Mouse (Mus musculus) left cerebral cortex, adult 8-10 months (tissue): Measurements from ENCODE around the gene Riox1. TPM values are rescaled to one million over a fixed set of nuclear protein-coding genes. Genes with fewer than 3 reads are reported as not detected.
"Not testable (repeated sequence)": the region's sequence is repeated elsewhere in the genome, so short reads cannot be mapped to it uniquely, and the experiment has no call there.

ENCODE experiments used
- DNase-seq, 2 experiments: peaks; one replicate each; pipeline ENCODE4 v3.0.0; 2022; ENCODE audit warnings: low spot score in 2 of 2
- total RNA-seq, 4 experiments: library from RNA; stranded (reverse); gene quantifications; 2 replicates each; pipeline ENCODE4 v1.2.4; 2022

Riox1 gene
- total RNA-seq, 4 experiments from 2014 or later = 15.6 to 19.2 (median 16.2) TPM

DNA sequence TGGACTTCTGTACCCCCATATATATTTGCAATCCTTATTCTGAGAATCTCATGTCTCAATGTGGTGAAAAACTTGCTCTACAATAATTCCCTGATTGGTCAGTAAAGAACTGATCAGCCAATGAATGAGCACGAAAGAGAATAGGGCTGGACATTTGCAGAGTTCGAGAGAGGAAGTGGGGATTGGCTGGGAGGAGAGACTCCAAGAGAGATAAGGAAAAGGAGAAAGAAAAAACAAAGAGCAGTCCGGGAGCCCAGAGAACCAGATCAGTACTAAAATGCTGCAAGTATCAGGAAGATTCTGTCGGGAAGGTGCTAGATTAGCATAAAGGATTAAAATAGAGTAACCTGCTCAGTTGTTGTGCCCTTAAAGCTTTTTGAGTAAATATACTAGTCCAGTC, 1.4 kb upstream of the Riox1 start:
- no peak for DNase-seq

DNA sequence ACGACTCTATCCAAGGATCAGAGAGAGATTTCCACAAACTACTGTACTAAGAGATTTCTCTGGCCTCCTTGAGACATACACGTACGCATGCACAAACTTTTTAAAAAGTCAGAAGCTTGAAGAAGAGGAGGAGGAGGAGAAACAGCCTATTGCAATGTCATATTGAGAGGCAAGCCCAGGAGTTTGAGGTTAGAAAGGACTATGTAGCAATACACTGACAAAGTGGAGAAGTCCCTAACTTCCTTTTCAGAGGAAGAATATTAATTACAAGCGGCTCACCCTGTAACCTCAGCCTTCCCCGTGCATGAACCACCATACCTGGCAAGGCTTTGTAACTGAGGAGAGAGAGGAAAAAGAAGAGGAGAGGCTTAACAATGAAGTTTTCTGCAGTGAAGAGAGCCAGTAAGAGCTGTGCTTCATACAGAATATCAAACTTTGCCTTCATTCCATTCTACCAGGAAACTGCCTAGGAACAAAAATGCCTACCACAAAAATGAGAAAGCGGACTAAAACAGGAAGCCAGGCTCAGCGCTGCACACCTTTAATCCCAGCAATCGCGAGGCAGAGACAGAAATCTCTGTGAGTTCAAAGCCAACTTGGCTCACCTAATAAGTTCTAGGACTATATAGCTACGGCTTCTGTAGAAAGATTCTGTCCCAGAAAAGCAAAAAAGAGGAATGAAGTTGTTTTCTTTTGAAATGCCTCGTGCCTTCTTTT, 474 bp upstream of the Riox1 start:
- no peak for DNase-seq

DNA sequence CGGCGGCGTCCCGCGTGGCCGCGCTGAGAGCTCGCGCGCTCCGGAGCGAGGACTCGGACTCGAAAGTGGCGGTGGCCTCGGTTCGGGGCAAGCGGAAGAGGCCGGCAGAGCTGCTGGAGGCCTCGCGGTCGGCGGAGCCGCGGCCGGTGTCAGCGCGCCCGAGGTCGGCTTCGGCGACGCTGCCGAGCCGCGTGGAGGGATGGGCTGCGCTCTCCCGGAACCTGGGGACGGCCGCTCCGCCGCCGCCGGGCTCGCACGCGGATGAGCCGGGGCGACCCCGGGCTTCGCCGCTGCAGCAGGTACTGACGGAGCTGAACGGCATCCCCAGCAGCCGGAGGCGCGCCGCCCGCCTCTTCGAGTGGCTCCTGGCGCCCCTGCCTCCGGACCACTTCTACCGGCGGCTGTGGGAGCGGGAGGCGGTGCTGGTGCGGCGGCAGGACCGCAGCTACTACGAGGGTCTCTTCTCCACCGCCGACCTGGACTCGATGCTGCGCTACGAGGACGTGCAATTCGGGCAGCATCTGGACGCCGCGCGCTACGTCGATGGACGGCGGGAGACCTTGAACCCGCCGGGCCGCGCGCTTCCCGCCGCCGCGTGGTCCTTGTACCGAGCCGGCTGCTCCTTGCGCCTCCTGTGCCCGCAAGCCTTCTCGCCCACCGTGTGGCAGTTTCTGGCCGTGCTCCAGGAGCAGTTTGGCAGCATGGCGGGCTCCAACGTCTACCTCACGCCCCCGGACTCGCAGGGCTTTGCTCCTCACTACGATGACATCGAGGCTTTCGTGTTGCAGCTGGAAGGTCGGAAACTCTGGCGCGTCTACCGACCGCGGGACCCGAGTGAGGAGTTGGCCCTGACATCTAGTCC, 663 bp downstream of the Riox1 start:
- DNase-seq = peak; percentile 37 to 44

DNA sequence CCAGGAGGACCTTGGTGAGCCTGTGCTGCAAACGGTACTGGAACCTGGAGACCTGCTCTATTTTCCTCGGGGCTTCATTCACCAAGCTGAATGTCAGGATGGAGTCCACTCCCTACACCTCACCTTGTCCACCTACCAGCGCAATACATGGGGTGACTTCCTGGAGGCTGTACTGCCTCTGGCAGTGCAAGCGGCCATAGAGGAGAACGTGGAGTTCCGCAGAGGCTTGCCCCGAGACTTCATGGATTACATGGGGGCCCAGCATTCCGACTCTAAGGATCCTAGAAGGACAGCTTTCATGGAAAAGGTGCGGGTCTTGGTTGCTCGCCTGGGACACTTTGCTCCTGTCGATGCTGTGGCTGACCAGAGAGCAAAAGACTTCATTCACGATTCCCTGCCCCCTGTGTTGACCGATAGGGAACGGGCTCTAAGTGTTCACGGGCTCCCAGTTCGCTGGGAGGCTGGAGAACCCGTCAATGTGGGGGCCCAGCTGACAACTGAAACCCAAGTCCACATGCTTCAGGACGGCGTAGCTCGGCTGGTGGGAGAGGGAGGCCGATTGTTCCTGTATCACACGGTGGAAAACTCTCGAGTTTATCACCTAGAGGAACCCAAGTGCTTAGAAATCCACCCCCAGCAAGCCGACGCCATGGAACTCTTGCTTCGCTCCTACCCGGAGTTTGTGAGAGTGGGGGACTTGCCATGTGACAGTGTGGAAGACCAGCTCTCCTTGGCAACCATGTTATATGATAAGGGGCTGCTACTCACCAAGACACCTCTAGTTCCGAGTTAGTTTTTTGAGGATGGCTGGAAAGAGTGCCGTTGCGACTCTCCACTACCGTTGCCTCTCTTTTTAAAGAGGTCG, 1.5 kb downstream of the Riox1 start:
- no peak for DNase-seq

DNA sequence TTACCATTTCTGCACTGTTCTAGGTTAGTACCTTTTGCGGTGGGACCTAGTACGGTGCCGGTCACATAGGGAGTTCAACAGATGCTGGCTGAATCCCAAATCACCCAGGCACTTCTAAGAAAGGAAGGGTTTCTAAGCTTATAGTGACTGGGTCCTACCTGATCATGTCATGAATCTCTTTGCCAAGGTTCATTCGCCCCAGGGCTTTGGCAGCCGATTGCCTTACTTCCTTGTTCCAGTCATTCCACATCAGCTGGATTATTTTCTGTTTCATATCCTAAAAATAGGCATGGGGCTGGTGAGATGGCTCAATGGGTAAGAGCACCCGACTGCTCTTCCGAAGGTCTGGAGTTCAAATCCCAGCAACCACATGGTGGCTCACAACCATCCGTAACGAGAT, 7.9 kb downstream of the Riox1 start:
- no peak for DNase-seq

DNA sequence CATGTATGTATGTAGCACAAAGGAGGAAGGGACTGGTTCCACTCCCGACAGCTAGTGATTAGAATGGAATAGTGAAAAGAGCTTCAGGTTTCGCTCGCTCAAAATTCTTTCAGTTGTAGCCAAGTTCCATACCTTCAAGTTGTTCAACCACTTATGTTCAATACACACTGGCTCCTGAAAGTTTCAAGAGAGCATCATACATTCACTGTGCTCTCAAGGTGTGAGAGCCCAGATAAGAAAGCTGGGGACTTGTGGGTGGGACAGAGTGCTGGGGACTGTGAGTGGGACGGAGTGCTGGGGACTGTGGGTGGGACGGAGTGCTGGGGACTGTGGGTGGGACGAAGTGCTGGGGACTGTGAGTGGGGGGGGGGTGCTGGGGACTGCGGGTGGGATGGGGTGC, 14.8 kb downstream of the Riox1 start:
- DNase-seq = no peak

DNA sequence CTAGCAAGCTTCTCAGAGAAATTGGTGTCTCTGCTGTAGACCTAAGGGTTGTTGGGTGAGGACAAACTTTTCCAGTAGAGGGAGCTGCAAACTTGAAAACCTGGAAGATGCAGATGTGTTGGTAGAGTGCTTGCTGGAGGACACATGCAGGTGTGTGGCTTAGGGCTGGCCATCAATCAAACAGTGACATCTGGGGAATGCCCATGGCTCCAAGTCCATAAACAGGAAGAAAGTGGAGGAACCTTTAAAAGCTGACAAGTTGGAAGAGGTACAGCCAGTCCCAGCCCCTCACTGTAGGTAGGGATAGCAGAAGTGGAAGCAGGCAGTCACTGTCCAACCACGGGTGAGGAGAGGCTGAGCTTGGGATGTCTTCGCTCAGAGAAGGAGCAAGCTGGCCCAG, 21.7 kb downstream of the Riox1 start:
- DNase-seq = no peak

DNA sequence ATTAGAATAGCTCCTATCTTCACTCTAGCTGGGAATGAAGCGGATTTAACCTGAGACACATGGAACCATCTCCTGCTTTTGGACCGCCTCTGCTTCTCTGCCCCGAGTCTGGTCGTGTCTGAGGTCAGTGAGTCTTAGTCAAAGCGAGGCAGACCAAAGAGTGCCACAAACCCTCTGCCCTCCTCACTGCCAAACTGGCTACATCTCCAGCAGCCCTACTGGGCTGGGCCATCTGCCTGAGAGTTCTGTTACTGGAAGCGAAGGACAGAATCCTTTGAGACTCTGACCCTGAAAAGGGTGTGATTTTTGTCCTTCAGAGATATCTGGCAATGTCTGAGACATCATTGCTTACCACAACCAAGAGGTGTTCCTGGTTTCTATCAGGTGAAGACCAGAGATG, 28.5 kb downstream of the Riox1 start:
- no peak for DNase-seq

DNA sequence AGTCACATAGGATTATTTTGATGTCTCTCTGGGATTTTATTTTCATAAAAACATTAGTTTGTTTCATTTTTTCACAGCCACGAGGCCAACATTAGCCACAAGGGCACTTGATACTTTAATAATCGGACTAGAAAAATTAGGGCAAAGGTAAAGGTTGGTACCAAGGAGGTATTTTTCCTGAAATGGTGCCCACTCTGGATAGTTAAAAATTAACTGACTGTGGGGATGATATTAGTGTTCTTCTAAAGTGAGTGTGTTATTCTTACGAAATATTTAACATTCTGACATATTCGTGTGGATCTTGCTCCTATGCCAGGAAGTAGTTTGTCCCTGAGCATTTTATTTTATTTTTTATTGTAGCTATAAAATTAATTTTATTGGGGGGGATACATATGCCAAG, 31.2 kb downstream of the Riox1 start:
- no peak for DNase-seq

DNA sequence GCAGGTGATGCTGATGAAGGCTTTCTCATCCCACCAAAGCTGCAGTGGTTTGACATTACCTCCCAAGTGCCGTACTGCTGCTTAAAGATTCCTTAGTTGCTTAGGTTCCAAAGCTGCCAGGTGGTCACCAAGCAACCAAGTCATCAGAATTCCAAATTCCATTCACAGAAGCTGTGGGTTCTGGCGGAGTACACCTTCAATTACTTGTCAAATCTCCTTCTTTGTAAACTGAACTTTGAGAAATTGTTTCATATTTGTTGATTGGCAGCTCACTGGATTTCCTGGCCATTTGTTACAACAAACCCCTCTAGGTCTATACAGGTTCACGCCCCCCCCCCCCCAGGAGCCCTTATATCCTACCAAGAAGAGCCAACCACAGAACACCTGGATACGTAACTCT, 34.3 kb downstream of the Riox1 start, which contains the start of gene Heatr4:
Gene Heatr4 (minus strand): TSS at position 101 of the 400 bp plus-strand sequence.
- DNase-seq = no peak

DNA sequence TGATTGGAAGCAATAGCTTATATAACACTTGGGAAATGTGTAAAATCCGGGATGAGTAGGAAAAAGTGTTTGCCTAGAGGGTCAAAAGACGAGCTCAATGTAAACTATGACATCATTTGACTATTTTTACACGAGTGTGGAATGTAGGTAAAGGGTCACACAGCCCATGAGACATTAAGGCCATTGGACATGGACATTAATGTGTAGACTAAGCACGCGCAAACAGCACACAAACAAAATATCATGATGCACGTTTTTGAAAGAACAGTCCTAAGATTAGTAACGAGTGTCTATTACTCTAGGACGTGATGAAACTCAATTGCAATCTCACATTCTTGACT, 36.8 kb downstream of the Riox1 start:
- DNase-seq = no peak

DNA sequence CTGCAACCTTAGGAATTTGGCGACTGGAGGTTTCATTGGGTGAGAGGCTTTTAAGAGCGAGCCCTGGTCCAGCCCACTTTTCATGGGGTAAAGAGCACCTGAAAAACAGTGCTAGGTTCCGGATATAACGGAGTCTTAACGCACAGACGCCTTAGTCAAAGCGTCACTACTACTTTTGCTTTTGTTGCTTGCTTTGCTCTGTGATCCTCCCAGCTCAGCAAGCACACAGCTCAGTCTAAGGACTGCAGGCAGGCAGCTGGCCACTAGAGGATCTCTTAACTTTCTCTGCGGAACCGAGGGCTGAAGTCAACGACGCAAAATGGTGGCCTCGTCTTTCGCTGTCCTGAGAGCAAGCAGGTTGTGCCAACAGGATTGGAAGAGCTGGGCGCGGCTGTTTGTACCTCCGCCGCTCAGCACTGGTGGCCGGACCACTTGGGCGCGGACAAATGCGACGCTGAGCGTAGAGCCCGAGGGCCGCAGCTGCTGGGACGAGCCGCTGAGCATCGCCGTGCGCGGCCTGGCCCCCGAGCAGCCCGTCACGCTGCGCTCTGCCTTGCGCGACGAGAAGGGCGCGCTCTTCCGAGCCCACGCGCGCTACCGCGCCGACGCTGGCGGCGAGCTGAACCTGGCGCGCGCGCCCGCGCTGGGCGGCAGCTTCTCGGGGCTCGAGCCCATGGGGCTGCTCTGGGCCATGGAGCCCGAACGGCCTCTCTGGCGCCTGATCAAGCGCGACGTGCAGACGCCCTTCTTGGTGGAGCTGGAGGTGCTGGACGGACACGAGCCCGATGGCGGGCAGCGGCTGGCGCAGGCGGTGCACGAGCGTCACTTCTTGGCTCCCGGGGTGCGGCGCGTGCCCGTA, 37.4 kb downstream of the Riox1 start, which contains the start of gene Acot2:
Gene Acot2 (plus strand): TSS at position 279 of the 859 bp plus-strand sequence.
- DNase-seq = peak; percentile 63 to 66

DNA sequence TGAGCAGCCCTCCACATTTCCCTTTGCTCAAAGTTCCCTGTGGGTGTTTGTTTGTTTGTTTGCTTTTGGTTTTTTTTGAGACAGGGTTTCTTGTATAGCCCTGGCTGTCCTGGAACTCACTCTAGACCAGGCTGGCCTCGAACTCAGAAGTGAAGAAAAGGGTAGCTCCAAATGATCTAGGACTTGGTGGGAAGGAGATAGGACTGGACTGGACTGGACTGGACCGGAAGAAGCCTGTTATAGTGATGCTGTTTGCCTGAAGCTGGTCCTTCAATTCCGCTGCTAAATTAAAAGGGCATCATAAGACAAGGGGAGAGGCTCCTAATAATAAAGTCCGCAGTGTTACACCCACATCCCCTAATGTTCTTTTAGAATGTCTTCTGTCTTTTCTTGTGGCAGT, 38.1 kb downstream of the Riox1 start:
- DNase-seq = no peak

DNA sequence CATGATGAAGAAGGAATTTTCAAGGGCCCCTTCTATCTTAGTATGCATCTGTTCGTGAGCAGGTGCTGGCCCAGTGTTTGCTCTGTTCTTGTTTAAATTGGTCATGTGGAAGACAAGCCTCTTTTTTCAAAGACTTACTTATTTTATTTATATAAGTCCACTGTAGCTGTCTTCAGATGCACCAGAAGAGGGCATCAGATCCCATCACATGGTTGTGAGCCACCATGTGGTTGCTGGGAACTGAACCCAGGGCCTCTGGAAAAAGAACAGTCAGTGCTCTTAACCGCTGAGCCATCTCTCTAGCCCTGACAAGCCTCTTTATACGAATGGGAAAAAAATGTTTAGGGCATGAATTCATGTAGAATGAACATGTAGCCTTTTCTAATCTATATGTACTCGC, 39.0 kb downstream of the Riox1 start:
- DNase-seq = no peak

DNA sequence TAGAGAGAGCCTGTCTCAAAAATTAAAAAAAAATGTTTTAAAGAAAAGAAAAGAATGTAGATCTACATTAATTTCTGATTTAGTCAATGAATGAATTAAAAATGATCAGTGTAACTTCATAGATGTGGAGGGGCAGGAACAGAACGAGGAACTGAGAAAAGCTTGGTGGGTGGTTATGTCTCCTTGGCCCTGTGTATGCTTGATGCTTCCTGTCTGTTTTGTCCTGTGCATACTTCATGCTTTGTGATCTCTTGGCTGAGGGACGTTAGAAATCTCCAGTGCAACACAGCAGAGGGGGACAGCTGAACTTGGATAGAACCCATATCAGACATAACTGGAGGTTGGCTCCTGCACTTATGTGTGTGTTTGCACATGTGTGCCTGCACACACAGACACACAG, 46.8 kb downstream of the Riox1 start:
- no peak for DNase-seq

DNA sequence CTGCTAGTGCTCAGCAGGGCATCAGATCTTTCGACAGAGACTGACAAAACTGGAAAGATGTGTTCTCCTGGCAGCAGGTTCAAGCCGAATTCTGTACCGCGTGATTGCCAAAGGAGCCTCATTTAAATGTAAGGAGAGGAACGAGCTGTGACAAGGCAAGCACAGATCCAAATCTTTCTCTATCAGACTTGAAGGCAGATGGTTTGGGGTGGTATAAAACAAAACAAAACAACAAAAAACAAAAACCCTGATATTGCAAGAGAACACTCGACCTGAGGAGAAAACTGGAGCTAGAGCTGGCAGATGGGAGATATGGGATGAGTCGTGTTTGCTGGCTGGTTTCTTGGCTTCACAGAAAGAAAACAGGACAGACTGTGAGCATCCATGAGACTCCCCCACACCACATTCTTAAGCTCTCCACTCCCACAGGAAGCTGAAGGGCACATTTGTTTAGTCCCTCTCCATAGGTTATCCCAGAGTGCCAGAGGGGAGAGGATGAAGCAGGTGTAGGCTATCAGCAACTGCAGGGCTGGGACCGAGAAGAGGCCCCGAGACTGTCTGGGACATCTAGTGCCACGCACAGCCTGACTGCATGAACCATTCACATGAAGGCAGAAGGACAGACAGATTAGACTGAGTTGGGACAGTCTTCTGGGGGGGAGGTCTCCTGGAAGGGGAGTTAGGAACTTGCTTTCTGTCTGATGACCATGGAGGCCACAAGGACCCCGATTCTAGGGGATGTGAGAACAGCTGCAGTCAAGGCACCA, 48.1 kb downstream of the Riox1 start:
- DNase-seq = no peak

DNA sequence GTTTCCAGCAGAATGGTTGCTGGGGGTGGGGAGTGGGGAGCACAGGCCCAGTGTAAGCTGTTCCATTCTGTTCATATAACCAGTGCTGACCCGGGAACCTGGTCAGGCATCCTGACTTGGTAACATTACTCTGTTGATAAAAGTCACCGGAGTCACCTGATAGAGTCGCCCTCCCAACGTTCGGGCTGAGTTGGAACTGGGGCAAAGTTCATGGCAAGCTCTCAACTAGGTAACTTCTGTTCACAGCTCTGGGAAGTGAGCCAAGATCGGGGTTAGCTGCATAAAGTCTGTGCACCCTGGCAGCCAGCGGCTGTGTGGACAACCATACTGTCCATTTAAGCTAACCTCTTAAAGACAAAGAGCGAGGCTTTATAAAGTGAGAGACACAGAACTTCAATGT, 48.8 kb downstream of the Riox1 start:
- DNase-seq = not testable (repeated sequence)

DNA sequence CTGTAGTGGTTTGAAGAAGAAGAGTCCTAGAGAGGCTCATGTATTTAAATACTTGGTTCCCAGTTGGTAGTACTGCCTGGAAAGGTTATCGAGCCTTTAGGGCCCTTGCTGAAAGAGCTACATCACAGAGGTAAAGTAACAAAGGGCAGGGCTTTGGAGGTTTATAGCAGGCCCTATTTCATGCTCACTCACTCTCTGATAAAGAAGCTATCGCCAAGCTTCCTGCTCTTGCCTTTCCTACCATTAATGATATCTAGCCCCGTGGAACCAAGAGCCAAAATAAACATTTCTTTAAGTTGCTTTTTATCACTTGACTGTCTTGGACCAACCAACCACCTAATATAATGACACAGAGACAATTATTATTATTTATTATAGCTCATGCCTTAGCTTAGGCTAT, 50.0 kb downstream of the Riox1 start:
- no peak for DNase-seq
